Mouse (Mus musculus) kidney, postnatal 4 days (tissue): ENCODE results near the gene Yod1.

Experiments
- DNase-seq, 2 experiments: peaks; one replicate each; pipeline ENCODE4 v3.0.0; 2021; ENCODE audit warnings: mixed read lengths in 2 of 2

Gene Yod1

DNA sequence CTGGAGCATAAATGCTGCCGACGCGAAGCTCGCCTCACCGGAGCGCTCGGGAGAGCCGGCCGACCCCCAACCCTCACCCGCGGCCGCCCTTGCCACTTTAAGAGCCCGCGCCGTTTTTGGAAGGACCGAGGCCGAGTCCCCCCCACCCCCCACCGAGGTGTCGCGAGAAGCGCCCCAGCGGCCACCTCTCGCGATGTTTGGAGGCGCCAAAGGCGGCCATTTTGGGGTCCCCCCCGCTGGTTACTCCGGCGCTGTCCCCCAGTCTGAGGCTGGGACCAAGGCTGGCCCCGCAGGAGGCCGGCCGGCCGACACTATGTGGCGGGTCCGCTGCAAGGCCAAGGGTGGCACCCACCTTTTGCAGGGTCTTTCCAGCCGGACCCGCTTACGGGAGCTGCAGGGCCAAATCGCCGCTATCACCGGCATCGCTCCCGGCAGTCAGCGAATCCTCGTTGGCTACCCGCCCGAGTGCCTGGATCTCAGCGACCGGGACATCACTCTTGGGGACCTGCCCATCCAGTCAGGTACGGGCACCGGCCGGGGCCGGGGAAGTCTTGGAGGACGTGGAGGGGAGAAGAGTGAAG, at the start of gene Yod1:
TSS of gene Yod1 (plus strand) at position 37 of the 581 bp plus-strand sequence.
- peak; percentile 94 to 96 for DNase-seq

DNA sequence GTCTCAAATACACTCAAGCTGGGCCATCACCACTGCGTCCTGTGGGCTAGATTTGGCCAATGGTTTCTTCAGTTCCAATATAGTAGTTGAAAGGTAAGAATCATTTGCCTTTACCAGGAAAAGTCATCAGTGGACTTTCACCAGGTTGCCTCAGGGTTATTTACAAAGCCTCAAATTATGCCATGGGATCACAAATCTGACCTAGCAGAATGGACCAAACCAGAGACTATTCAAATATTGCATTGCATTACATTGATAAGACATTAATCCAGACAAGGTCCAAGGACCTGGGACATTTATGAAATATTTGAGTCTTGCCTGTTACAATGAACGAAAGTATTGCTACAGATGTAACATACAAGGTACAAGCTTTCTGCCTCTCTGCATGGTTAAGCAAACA, 38.6 kb upstream of the Yod1 start:
- DNase-seq = no peak

DNA sequence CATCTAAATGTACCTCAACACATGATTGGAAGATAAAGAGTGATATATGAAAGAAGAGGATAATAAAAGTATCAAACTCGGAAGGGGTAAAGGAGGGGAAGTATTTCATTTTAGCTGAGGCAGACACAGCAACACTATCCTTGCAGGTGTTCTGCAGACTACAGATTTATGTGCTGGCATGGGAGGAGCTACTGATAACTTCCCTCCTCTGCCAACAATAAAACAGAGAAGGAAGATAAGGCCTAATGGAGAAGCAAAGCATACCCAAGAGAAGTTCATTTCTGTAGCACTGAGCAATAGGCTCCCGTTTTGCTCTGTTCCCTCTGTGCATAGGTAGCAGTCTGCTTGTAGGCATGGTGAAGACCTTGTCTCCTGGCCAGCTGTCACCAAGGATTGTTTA, 36.1 kb upstream of the Yod1 start:
- no peak for DNase-seq

DNA sequence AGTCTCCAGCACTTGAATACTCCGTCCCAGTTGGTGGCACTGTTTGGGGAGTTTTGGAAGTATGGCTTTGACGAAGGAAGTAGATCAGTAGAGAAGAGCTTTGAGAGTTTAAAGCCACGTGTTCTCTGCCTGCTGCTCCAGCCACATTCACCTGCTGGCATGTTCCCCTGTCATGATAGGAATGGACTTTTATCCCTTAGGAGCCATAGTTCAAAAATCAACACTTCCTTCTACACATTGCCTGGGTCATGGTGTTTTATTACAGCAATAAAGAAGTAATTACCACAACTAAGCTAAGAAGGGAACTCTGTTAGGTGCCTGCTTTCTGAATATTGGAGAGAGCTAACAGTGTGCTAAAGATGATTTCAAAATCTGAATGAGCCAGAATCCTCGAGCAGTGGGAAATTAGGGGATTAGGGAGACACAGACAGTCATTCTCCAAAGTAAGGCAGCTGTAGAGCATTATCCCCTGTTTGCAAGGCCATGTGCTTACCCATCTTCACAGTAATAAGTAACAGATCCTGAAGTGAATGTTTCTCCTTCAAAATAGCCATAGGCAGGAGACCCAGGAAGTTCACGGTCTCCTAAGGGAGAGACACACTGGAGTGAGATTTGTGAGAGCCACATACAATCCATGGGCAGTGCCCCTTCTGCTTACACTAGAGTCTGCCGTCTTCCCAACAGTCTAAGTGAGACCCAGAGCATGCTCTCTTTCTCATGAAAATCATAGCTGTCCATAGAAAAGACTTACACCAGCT, 35.3 kb upstream of the Yod1 start:
- DNase-seq = no peak

DNA sequence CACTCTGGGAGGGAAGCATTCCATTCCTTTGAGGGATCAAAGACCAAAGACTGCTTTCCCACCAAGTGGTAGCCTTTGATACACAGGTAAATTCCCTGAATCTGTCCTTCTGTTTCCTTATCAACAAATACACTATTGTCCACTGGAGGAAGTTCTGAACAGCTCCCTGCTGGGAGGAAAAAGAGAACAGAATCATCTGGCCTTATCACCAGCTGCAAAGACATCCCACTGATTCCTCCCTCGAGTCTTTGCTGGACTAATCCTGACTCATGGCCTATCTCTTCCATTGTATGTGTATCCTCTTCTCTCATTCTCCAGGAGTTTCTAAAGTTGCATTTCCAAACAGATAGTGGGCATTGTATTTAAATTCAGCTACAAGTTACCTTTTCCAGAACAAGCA, 33.2 kb upstream of the Yod1 start:
- no peak for DNase-seq

DNA sequence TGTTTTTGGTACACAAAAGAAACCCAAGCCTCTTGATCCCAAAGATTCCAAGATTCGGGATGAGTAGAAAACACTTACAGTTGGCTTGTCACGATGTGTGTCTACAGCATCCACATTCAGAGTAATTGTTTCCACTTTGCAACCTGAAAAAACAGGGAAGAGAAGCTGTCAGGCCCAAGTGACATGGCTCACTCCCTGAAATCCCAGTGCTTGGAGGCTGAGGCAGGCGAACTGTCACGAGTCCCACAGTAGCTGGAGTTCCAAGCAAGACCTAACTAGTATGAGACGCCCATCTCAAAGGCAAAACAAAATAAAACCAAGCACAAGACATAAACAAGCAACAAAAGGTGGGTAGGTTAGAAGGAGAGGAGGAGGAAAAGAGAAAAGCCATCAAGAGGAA, 18.5 kb upstream of the Yod1 start:
- DNase-seq = no peak

DNA sequence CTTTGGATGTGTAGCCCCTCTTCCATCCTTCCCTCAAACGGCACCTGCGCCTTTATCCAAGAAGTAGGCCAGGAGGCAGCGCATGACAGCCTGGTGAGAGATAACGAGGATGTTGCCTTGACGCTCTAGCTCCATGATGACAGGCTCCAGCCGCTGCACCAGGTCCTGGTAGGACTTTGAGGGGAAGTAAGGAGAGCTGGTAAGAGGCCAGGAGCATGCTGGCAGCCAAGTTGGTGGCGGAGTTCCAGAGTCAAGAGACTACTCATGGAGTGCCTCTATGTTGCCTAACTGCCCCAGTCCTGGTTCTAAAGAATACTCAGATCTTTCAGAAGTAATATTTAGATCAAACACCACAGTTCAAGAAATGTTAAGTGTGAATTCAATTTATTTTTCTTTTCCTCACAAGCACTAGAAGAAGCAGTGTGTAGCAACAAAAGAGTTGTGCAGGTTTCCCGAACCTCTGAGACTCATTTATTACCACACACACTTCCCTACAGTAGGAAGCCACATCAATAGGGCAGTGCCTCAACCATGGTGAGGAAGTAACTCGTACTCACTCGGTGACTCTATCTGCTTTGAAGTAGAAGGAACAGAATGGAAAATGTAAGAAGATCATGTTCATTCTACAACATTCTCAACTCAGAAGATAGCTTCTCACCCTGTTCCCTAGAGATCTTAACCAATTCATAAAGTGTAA, 17.0 kb upstream of the Yod1 start:
- DNase-seq = no peak

DNA sequence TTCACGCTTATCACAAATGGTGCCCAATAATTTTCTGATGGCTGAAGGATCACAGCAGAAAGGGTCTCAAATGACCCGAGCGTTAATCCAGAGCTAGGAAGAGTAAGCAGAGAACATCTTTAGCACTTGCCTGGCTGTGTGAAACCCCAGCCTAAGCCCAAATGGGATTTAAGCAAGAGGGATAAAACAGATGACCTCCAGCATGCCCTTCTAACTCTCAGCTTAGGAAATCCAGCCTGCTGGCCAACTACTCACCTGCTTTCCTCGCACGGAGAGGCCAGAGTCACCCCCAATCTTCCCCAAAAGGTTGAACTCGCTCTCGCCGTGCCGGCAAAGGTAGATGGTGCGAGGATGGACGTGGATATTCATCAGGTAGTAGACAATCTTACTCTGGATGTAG, 15.2 kb upstream of the Yod1 start:
- no peak for DNase-seq

DNA sequence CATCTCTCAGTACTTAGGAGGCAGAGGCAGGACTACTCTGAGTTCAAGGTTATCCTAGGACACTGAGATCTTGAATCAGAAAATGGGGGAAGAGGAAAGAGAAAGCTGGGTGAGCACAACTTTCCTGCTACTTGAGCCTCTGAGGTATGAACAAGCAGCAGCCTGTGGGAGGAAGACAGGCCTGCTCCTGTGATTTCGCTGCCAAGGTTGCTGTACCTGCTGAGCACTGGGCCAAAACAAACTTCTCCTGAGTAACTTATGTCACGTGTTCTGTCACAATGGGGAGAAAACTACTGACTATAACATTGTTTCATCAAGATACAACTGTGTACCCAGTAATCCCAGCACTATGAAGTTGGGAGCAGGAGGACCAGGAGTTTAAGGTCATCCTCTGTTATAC, 13.5 kb upstream of the Yod1 start:
- DNase-seq = no peak

DNA sequence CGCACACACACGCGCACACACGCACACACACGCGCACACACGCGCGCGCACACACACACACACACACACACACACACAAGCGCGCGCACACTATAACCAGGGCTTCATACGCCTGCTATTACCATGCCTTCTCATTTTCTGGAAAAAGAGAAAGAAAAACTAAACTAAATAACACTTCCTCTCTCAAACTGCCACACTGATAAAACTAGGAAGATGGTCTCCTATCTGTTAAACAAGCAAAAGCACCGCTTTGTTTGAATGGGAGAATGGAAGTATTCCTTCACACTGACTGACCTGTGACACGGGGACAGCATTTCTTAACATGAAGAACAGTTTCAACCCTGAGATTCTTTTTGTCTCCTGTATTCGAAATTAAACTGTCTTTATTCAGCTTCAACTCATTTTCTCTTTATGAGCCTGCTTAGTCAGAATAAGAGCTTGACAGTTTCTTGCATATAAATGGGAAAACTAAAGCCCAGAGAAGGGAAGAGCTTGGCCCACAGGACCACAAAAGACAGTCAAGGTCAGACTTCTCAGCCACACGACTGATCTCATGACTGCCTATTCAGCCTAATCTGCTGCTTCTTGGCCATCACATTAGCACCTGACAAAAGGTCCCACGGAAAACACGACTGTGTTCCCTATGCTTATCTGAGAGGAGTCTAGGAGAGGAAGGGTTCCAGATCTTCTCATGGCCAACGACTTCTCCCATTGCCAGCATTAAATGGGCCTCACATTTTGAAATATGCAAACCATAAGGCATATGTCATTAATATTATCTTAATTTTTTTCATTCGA, 6.6 kb upstream of the Yod1 start:
- DNase-seq = no peak

DNA sequence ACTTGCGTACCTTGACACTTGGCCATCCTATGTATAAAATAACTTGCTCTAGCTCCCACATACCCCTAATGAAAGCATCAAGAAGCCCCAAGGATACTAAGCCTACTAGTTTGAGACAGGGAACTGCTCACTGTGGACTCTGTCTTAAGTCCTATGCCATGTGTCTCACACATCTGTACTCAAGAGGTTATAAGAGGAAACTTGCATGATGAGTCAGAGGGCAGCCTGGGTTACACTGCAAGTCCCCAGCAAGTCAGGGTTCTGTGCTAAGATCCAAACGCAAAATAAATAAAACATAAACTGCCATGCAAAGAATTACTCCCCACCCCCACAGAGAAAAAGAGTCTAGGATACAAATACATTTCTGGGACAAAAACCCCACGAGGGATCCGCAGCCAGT, 3.1 kb upstream of the Yod1 start:
- DNase-seq = no peak

DNA sequence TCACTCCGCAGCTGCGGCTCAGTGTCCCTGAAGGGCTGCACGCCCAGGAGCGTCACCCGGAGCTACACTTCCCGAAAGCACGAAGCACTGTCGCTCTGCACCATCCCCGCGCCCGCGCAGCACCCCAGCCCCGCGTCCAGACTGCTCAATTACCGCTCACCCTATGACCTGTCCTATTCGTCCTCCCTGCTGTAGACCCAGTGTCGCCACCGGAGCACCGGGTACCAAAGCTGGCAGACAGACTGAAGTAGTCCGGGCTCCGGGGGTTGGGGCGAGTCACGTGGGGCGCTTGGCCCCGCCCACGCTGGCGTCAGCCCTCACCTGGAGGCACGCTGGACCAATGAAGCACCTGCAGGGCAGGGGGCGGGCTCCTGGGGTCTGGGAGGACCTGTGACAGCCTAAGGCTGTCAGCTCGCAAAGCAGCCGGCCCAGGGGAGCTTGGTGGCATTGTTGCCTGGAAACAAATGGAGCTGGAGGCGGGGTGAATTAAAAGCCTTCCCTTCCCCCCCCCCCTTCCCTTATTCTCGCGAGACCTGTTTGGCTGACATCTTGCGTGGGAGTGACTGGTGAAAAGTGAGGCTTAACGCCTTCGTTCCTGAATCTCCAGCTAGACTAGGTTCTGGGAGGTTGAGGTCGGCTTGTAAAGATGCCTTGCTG, 1.4 kb upstream of the Yod1 start, which contains the start of gene Gm29427:
TSS of gene Gm29427 (minus strand) at position 239 of the 657 bp plus-strand sequence.
- DNase-seq = peak; percentile 93 to 96

DNA sequence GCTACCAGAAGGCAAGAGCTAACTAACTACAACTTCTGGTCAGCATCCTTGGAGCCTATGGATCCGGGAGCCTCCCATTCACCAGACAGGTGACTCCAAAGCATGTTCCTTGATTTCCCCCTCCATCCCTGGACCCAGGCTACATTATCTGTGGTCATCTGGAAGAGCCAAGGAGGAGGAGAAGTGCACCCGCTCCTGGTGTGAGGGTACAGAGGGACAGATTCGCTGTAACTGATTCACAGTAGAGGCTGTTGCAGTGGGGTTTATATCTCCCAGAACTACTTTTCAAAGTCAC, 962 bp upstream of the Yod1 start:
- peak in 1 of 2 experiments; percentile 61 for DNase-seq

DNA sequence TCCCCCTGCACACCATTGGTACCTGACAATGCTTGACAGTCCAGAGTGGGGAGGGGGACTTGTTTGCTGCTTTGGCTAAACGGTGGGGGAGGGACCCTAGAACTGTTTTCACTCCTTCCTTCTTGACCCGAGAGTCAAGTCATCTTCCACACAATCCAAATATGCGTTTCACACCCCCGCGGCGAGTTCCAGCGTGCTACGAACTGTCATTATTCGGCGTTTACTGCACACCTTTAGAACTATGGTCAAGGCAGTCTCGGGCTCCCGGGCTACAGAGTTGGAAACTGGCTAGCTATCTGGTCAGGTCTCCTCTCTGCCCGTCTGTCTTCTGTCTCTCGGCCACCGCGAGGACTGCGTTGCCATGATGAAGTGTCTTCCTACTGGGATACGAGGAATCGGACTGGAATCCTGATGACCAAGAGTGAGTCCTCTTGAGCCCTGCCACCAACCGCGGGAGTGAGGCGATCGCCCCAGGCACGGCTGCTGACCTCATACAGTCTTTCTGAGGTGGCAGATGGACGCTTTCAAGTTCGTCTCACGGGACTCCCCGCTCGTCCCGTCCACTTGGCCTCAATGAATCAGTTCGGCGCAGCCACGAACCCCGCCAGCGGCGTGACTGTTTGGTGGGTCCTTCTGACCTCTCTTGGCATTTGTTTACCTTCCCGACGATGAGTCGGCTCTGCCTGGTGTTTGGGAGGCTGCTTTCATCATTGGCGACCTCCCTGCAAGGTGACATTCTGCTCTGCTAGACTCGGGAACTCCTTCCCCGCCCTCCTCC, 425 bp upstream of the Yod1 start:
- peak; percentile 59 to 75 for DNase-seq

DNA sequence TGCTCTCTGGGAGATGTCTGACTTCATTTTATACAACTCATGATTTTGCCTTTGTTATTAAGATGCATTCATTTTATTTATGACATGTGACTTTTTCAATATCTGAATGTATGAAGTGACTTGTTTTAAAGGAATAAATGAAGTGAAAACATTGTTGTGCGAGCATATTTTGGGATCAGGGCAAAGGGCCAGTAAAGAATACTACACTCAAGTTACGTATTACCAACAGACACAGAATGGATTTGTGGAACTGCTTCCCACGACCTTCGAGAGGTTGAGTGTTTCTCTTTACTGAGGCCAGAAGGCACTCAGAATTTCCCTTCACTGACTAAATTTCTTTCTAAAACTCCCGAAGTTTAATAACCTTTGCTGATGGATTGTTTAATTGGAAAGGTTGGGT, 7.1 kb downstream of the Yod1 start:
- DNase-seq = no peak

DNA sequence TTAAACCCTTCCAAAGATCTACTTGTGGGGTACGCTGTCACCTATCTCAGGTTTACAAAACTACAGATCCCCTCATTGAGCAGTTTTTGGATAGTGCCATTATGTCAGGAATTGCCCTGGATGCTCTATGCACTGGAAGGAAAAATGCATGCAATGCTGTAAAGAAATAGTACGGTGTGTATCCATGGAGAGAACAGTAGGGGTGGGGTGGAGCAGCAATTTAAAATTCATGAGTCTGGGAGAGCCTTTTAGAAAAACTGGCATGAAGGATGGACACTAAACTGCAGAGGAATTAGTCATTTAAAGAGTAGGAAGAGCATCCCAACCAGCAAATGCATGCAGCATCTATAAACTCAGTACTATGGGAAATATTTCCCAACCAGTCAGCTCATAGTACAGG, 9.3 kb downstream of the Yod1 start:
- no peak for DNase-seq

DNA sequence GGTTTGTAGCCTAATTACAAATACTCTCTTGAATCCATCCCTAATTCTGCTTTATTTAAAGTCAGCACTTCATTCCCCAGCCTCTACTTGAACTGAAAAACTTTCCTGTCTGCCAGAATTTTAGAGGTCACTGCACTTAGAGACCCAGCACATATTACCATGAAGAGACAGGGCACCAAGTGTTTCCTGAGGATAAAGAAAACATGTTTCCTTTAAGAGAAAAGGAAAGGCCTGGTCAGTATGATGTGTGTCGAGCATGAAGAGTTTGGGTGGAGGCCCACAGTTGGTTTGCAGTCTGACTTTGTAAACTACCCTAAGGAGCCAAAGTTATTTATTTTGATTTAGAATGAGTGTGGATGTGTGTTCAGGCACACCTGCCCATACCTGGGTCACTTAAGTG, 10.9 kb downstream of the Yod1 start:
- no peak for DNase-seq

DNA sequence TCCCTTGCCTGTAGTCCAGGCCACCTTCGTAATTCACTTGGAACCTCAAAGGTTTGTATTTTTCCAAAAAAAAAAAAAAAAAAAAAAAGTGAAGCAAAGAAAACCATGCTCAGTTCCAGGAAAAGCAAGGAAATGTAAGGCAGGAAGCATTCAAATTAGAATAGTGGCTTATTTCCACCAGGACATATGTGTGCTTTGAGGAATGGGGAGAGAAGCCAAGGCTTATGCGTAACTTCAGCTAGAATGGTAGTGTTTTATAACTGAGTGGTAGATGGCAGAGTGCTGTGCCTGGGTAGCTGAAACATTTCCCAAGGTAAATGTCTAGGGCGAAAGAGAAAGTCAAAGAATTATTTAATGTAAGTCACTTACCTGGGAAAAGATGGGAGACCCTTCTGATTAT, 11.6 kb downstream of the Yod1 start:
- no peak for DNase-seq

DNA sequence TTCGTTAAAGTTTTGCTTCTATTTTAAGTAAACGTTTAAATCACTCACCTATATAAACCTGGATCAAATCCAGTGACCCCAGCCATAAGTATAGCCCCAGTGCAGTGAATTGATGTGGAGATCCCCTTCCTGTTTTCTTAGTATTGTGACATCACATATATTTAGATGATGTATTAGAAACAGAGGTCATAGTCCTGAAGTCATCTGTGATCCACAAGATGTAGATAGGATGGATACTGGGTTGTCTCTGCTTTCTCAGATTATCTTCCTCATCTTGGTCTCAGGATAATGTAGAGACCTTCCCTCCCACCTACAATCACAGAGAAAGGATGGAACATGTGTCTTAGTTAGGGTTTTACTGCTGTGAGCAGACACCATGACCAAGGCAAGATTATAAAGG, 12.0 kb downstream of the Yod1 start, which contains the start of gene Pfkfb2:
TSS of gene Pfkfb2 (minus strand) at position 101 of the 400 bp plus-strand sequence.
- no peak for DNase-seq

DNA sequence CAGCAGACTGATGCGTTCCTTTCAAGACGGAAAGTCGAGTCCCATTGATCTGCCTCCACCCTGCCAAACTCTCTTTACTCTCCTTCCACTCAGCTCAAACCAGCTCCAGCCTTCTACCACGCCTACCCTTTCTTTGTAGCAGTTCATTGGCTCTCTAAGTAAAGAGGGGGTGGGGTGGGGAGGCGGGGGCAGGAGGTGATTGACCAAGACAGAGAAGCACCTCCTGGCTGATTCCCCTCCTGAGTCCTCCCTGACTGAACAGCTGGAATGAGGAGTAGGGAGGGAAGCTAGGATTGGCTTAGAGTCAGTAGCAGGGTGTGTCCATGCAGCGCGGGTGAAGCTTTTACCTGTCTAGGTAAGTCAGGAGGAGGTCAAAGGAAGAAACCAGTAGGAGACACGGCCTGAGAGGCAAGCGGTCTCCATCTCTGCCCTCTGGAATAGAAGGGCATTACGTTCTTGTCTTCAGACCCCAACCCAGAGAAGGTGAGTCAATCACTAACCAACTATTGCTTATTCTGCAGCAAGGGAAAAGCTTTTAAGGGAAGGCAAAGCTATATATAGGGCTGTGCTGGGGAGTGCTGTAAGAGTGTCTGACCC, 14.7 kb downstream of the Yod1 start, which contains the start of gene AA986860:
TSS of gene AA986860 (plus strand) at position 236 of the 597 bp plus-strand sequence.
- peak; percentile 47 to 65 for DNase-seq
